Mouse (Mus musculus): ENCODE results near the gene Il4. TPM values are rescaled to one million over a fixed set of nuclear protein-coding genes. Genes with fewer than 3 reads are reported as not detected.

Il4 gene
- polyA plus RNA-seq (2012; rRNA removed): 0.14 TPM in 1 of 2 replicates, not detected in the other

GRCm38 (mm10) chr11:53618619-53619198 is at the start of gene Il4:
Gene Il4, minus strand, starts transcription at chr11:53618669.
- DNase-seq (ENCODE audit: low read depth): no peak
- TF ChIP-seq CTCF (IDR thresholded peaks at IDR 0.05; ENCODE audit: borderline replicate concordance, extremely low read depth, insufficient read depth, insufficient read length): no peak

GRCm38 (mm10) chr11:53664091-53664490 is 45.6 kb upstream of the Il4 start:
- TF ChIP-seq CTCF (IDR thresholded peaks at IDR 0.05; ENCODE audit: borderline replicate concordance, extremely low read depth, insufficient read depth, insufficient read length): no peak
- no peak for TF ChIP-seq POLR2A (IDR thresholded peaks at IDR 0.05; ENCODE audit: borderline replicate concordance, extremely low read depth, insufficient read depth, insufficient read length, poor library complexity, severe bottlenecking)
- no peak for DNase-seq (ENCODE audit: low read depth)

- TF ChIP-seq POLR2A (IDR thresholded peaks at IDR 0.05; ENCODE audit: borderline replicate concordance, extremely low read depth, insufficient read depth, insufficient read length, poor library complexity, severe bottlenecking): no peak
- TF ChIP-seq CTCF (IDR thresholded peaks at IDR 0.05; ENCODE audit: borderline replicate concordance, extremely low read depth, insufficient read depth, insufficient read length): no peak
- peak; percentile 1 for DNase-seq (ENCODE audit: low read depth)
Observed at GRCm38 (mm10) chr11:53662794-53663674, 44.6 kb upstream of the Il4 start.

GRCm38 (mm10) chr11:53657828-53658227 is 39.4 kb upstream of the Il4 start:
- DNase-seq (ENCODE audit: low read depth): no peak
- TF ChIP-seq CTCF (IDR thresholded peaks at IDR 0.05; ENCODE audit: borderline replicate concordance, extremely low read depth, insufficient read depth, insufficient read length) (no peak), POLR2A (IDR thresholded peaks at IDR 0.05; ENCODE audit: borderline replicate concordance, extremely low read depth, insufficient read depth, insufficient read length, poor library complexity, severe bottlenecking) (no peak)

GRCm38 (mm10) chr11:53657381-53657780 is 38.9 kb upstream of the Il4 start:
- DNase-seq (ENCODE audit: low read depth): no peak
- no peak for TF ChIP-seq CTCF (IDR thresholded peaks at IDR 0.05; ENCODE audit: borderline replicate concordance, extremely low read depth, insufficient read depth, insufficient read length)
- no peak for TF ChIP-seq POLR2A (IDR thresholded peaks at IDR 0.05; ENCODE audit: borderline replicate concordance, extremely low read depth, insufficient read depth, insufficient read length, poor library complexity, severe bottlenecking)

- TF ChIP-seq CTCF (IDR thresholded peaks at IDR 0.05; ENCODE audit: borderline replicate concordance, extremely low read depth, insufficient read depth, insufficient read length) (no peak), POLR2A (IDR thresholded peaks at IDR 0.05; ENCODE audit: borderline replicate concordance, extremely low read depth, insufficient read depth, insufficient read length, poor library complexity, severe bottlenecking) (no peak)
- DNase-seq (ENCODE audit: low read depth): no peak
Observed at GRCm38 (mm10) chr11:53656558-53657202, 38.2 kb upstream of the Il4 start.

- DNase-seq (ENCODE audit: low read depth): no peak
- TF ChIP-seq POLR2A (IDR thresholded peaks at IDR 0.05; ENCODE audit: borderline replicate concordance, extremely low read depth, insufficient read depth, insufficient read length, poor library complexity, severe bottlenecking): no peak
Observed at GRCm38 (mm10) chr11:53655043-53655442, 36.6 kb upstream of the Il4 start.

GRCm38 (mm10) chr11:53652427-53652826 is 34.0 kb upstream of the Il4 start:
- TF ChIP-seq CTCF (IDR thresholded peaks at IDR 0.05; ENCODE audit: borderline replicate concordance, extremely low read depth, insufficient read depth, insufficient read length) (no peak), POLR2A (IDR thresholded peaks at IDR 0.05; ENCODE audit: borderline replicate concordance, extremely low read depth, insufficient read depth, insufficient read length, poor library complexity, severe bottlenecking) (no peak)
- DNase-seq (ENCODE audit: low read depth): no peak

GRCm38 (mm10) chr11:53651441-53651840 is 33.0 kb upstream of the Il4 start:
- no peak for DNase-seq (ENCODE audit: low read depth)
- TF ChIP-seq POLR2A (IDR thresholded peaks at IDR 0.05; ENCODE audit: borderline replicate concordance, extremely low read depth, insufficient read depth, insufficient read length, poor library complexity, severe bottlenecking) (no peak), CTCF (IDR thresholded peaks at IDR 0.05; ENCODE audit: borderline replicate concordance, extremely low read depth, insufficient read depth, insufficient read length) (no peak)

- TF ChIP-seq CTCF (IDR thresholded peaks at IDR 0.05; ENCODE audit: borderline replicate concordance, extremely low read depth, insufficient read depth, insufficient read length) (no peak), POLR2A (IDR thresholded peaks at IDR 0.05; ENCODE audit: borderline replicate concordance, extremely low read depth, insufficient read depth, insufficient read length, poor library complexity, severe bottlenecking) (no peak)
- DNase-seq (ENCODE audit: low read depth): no peak
Observed at GRCm38 (mm10) chr11:53644017-53644416, 25.5 kb upstream of the Il4 start.

- no peak for DNase-seq (ENCODE audit: low read depth)
- TF ChIP-seq CTCF (IDR thresholded peaks at IDR 0.05; ENCODE audit: borderline replicate concordance, extremely low read depth, insufficient read depth, insufficient read length) (no peak), POLR2A (IDR thresholded peaks at IDR 0.05; ENCODE audit: borderline replicate concordance, extremely low read depth, insufficient read depth, insufficient read length, poor library complexity, severe bottlenecking) (no peak)
Observed at GRCm38 (mm10) chr11:53642744-53643279, 24.3 kb upstream of the Il4 start.

Data from brain, embryonic 14.5 days (tissue).